Mouse (Mus musculus) liver, adult (tissue): ENCODE data around the gene Thsd4.

Experiments used
- GATA4 ChIP-seq: IDR thresholded peaks from 2 replicates; pipeline ENCODE4 v1.6.1; 2014; ENCODE audit warnings: mild to moderate bottlenecking, low read length; ENCODE audit not compliant: insufficient replicate concordance

Gene Thsd4

GRCm38 (mm10) chr9:59951943-59952342, 569.9 kb downstream of the Thsd4 start:
- TF ChIP-seq GATA4: no peak

- no peak for TF ChIP-seq GATA4
Observed at GRCm38 (mm10) chr9:59951001-59951750, 570.7 kb downstream of the Thsd4 start.

- TF ChIP-seq GATA4: no peak
Observed at GRCm38 (mm10) chr9:59949981-59950380, 571.9 kb downstream of the Thsd4 start.

- TF ChIP-seq GATA4: no peak
Observed at GRCm38 (mm10) chr9:59949511-59949910, 572.3 kb downstream of the Thsd4 start.

- TF ChIP-seq GATA4: no peak
Observed at GRCm38 (mm10) chr9:59948691-59949250, 573.1 kb downstream of the Thsd4 start.

- TF ChIP-seq GATA4: no peak
Observed at GRCm38 (mm10) chr9:59948226-59948625, 573.6 kb downstream of the Thsd4 start.

GRCm38 (mm10) chr9:59947271-59947670, 574.6 kb downstream of the Thsd4 start:
- TF ChIP-seq GATA4: no peak

GRCm38 (mm10) chr9:59945241-59945640, 576.6 kb downstream of the Thsd4 start:
- TF ChIP-seq GATA4: no peak

- no peak for TF ChIP-seq GATA4
Observed at GRCm38 (mm10) chr9:59943826-59944225, 578.0 kb downstream of the Thsd4 start.

- TF ChIP-seq GATA4: no peak
Observed at GRCm38 (mm10) chr9:59942501-59943085, 579.3 kb downstream of the Thsd4 start.

GRCm38 (mm10) chr9:59941885-59942350, 579.9 kb downstream of the Thsd4 start:
- TF ChIP-seq GATA4: no peak

GRCm38 (mm10) chr9:59940913-59941884, 580.6 kb downstream of the Thsd4 start:
- TF ChIP-seq GATA4: no peak

GRCm38 (mm10) chr9:59939691-59940090, 582.2 kb downstream of the Thsd4 start:
- no peak for TF ChIP-seq GATA4

- no peak for TF ChIP-seq GATA4
Observed at GRCm38 (mm10) chr9:59938529-59938928, 583.3 kb downstream of the Thsd4 start.

GRCm38 (mm10) chr9:59930248-59930647, 591.6 kb downstream of the Thsd4 start:
- no peak for TF ChIP-seq GATA4
